Mouse (Mus musculus) adrenal gland, postnatal 10 days (tissue): Measurements from ENCODE around the gene Hsdl1. TPM values are rescaled to one million over a fixed set of nuclear protein-coding genes. Genes with fewer than 3 reads are reported as not detected.
A peak's percentile ranks its signal among the peaks of the same experiment; 100 is the strongest.

Experiments
- DNase-seq: peaks from one replicate; pipeline ENCODE4 v3.0.0; 2021; ENCODE audit warnings: mixed read lengths
- long read RNA-seq, 2 experiments: library from polyadenylated mRNA; stranded (forward); transcript quantifications; one replicate each; pipeline ENCODE4 v2.0.0; 2021
- total RNA-seq, 2 experiments: library from RNA; stranded (reverse); gene quantifications; 2 replicates each; pipeline ENCODE4 v1.2.3; 2021

The Hsdl1 gene
- 10 to 100 TPM; 24.8 to 28.0 TPM for total RNA-seq
- long read RNA-seq, experiment 1, transcript Hsdl1-201 (5 exons, 3,141 nt): major isoform, 39 of 68 reads
- long read RNA-seq, experiment 1, partial matches to known transcripts: 17 of 68 reads
- long read RNA-seq, experiment 1, other reads (novel, unspliced or antisense): 12 of 68 reads
- long read RNA-seq, experiment 2, transcript Hsdl1-201 (5 exons, 3,141 nt): major isoform, 49 of 69 reads
- long read RNA-seq, experiment 2, partial matches to known transcripts: 4 of 69 reads
- long read RNA-seq, experiment 2, other reads (novel, unspliced or antisense): 16 of 69 reads

DNA sequence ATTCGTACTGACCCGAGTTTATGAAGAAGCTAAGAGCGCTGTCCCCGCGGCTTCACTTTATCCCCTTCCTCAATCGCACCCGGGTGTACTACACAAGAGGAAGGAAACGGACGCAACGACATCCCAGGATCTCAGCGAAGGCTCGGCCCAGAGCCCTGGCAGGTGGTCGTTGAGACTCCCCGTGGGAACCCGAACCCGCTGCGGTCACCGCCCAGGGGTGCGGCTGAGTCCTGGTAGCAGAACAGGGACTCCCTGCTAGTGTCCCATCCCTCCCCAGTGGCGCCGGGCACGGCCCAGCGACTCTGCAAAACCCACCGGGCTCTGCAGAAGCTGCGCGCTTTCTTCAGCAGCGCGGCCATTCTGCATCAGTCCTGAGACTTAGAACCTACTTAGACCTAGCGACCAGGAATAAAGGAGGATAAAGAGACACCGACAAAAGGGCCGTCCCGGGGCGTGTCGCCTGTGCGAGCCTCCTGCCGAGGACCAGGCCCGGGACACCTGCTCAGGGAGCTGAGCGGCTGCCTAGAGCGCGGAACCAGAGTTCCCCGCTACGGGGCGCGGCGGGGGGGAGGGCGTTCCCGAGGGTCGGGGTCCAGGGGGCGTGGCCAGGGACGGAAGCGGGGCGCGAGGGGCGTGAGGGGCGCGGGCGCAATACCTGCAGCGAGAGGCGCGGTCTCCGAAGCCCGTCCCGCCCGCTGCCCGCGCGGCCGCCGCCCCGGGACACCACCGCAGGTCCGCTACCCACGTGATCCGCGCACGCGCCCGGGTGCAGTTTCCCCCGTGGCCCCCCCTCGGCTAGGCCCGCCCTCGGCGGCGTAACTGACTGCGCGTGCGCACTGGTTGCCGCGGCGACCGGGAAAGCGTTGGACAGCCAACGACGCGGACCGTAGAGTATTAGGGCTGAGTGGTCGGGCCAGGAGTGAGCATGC lies at the start of gene Hsdl1, which contains the start of gene Dnaaf1:
Gene Hsdl1 (minus strand): TSS at position 747 of the 929 bp plus-strand sequence.
Gene Dnaaf1 (plus strand): TSS at position 799 of the 929 bp plus-strand sequence.
- peak; percentile 99 for DNase-seq

DNA sequence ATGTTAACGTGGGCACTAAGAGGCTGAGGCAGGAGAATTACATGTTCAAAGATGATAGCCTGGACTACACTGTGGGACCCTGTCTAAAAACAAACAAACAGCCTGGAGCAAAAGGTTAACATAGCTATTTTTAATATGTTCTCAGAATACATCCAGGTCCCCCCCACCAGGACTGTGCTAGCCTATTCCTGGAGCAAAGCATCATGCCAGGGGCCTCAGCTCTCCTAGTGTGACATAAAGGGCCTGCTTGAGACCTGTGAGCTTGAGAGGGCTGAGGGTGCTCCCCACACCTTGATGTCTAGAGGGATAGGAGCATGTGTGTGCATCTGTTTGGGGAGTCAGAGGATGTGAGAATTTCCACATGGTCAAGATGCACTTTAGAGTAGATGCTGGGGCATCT lies 48.8 kb upstream of the Hsdl1 start:
- DNase-seq: no peak

DNA sequence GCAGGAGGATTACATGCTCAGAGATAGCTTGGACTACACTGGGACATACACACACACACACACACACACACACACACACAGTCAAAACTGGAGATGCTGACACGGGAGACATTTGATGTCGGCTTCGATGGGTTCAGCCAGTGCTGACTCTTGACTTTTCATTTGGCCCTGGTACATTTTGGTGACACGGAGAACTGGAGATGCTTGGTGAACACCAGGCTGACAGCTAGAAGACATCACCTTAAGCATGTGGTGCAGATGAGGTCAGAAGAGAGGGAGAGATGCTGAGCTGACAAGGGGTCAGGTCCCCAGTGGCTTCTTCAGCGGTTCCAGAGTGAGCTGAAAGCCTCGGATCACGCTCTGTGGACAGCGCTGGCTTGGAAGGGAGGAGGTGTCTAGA lies 48.1 kb upstream of the Hsdl1 start:
- DNase-seq: no peak

DNA sequence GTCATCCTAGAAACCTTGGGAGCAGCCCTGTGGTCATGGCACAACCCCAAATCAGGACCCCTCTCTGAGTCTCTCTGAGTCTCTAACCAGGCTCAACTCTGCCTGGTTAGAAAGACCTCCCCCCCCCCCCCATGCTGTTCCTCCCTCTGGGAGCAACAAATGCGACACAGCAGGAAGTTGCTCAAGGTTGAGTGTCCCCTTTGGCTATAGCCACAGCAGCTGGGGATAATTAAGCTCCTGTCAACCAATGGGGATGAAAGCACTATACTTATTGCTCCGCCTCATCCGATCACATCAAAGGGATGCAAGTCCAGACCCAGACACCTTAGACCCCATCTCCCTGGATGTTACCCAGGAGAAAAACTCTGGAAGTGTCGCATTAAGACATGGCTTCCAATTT lies 47.6 kb upstream of the Hsdl1 start:
- DNase-seq: no peak

DNA sequence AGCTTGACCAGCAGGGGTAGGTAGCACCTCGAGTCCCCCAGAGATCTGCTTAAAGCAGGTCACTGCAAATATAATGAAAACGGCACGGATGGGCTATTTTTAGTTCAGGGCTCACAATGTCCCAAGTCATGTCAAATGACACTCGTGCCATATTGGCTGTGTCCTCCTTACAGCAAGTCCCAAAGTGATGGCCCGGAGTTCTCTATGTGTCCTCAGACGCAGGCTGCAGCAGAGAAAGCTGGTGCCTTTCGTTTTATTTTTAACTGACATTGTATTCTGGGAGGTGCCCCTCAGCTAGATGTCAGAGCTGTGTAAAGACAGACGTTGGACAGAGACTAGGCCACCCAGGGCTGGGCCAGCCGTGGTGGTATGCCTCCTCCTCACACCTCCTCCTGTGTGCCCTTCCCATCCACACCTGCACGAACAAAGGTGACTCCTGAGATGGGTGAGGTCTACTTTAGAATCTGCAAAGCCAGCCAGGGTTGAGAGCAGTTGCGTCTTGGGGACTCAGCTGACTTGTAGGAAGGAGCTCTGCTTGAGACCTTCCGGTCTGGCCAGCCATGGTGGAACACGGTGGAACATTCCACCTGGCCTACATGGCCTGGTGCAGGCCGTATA lies 46.0 kb upstream of the Hsdl1 start:
- DNase-seq: no peak

DNA sequence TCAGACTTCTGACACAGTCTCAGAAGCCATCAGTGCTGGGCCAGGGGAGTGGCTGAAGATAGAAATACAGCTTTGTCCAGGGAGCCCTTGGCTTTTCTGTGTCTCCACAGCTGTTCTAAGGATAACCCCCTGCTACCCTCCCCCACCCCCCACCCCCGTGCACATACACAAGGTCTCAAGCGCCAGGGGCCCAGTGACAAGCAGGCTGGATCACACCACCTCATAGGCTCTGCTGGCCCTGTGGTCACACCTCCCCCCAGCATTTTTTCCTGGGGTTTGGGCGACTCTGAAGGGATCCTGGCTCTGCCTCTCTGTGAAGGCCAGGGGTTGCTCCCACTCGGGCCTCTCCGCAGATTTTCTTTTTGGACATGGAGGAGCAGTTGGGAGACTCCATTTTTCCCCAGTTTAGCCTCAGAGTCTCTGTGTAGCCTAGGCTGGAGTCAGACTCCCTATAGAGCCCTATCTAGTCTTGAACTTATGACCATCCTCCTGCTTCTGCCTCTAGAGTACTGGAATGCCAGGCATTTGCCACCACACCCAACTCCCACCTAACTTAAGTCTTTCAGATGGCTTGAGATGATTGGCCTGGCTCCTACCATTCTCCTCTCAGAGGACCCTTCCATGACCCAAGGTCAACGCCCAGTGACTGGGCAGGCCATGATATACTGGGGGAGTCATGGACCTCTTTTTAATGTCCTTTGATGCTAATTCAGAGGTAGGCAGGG lies 45.3 kb upstream of the Hsdl1 start:
- DNase-seq: no peak

DNA sequence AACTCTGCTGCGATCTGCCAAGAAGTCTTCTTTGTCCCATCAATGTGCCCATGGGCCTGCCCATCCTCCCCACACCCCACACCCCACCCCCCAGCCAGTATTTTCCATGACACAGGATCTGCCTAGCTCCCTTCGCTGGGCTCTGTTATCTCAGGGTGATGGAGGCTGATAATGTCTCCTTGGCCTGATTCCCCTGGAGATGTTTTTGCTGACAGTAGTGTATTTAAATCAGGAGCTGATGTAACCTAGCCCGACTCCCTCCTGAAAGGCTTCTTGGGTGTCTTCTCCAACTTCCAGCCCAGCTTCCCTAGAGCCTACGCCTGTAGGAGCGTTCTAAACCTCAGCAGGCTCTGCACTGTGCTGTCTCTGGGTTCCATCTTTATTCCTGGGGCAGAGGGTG lies 43.9 kb upstream of the Hsdl1 start:
- DNase-seq: no peak

DNA sequence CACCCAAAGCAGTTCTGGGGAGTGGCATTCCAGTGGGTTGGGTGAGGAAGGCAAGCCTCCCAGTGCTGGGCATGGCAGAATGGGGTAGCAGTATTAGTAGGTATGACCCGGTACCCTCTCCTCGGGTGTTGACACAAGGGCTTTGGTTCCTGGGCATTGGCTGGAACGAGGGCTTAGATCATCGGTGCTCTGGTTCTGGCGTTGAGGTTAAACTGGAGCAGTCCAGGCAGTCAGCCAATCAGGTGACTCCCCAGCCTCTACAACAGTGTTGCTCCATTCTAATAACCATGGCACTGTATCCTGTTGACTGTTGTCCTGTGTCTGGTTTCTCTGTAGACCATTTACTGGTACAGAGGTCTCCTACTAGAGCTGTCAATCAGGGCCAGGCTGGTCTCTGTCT lies 42.6 kb upstream of the Hsdl1 start:
- peak; percentile 68 for DNase-seq

DNA sequence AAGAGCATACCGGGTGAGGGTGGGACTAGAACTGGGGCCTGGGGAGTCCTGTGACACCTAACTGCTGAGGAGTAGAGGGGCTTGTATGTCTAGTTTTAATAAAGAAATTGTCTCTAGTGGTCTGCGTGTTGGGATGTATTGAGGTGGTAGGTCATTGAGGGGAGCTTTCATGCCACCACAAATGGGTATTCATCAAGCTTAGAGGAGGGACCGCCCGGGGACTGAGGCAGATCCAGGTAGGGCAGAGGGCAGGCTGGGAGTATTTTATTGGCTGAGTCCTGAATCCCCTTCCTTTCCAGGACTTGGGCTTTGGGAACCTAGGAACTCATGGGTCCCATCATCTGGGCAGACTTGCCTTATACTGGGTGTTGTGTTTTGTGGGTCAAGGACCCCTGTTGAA lies 41.8 kb upstream of the Hsdl1 start:
- no peak for DNase-seq

DNA sequence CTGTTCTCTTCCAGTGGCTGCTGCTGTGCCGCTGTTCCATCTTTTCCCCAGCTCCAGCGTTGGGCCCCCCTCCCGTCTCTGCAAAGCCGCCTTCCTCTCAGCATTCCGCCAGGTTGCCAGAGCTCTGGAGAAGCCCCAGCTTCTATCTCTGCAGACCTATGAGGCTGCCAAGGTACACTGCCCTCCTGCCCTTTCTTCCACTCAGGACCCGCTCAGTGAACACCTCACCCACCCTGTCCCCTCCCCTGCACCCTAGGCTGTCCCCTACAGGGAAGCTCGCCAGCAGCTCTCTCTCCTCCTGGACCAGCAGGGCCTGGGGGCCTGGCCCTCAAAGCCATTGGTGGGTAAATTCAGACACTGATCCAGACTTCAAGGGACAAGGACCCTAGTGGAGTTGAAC lies 41.4 kb upstream of the Hsdl1 start:
- DNase-seq: no peak

DNA sequence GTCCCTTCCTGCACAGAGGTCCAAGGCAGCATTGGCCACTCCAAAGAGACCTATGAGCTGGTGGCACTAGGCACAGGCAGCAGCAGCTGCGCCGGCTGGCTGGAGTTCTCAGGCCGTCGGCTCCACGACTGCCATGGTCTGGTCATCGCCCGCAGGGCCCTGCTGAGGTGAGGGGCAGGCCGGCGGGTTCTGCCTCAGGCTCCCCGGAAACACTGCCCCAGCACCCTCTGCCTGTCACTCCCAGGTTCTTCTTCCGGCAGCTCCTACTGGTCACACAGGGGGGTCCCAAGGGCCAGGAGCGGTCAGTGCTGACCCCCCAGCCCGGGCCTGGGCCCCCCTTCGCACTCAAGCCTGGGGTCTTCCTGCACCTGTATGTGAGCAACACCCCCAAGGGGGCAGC lies 40.1 kb upstream of the Hsdl1 start:
- DNase-seq: no peak

DNA sequence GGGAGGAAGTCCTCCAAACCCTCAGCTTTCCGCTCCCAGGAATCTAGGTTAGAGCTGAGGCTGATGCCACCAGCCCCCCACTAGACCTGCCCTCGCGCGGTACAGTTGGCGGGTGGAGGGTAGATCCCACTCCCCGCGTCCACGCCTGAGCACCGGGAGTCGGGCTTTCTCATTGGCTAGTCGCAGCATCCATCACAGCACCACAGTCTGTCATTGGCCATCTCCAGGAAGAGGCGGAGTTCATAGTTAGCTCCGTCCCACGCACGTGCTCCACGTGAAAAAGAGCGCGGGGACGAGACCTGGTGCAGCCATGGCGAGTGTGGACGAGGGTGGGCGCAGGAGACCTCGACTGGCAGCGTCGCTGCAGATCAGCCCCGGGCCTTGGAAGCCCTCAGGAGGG lies 37.5 kb upstream of the Hsdl1 start, which contains the start of gene Adad2:
Gene Adad2 (plus strand): TSS at position 277 of the 400 bp plus-strand sequence.
- DNase-seq: no peak

DNA sequence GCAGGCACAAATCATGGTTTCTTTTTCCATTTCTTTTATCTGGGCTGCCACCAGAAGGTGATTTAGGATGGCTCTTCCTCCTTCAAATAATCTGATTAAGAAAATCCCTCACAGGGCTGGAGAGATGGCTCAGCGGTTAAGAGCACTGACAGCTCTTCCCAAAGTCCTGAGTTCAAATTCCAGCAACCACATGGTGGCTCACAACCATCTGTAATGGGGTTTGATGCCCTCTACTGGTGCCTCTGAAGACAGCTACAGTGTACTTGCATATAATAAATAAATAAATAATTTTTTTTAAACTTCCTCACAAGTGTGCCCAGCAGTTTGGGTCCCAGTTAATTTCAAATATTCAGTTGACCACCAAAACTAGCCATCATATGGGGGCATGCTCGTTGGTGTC lies 31.2 kb upstream of the Hsdl1 start:
- no peak for DNase-seq

DNA sequence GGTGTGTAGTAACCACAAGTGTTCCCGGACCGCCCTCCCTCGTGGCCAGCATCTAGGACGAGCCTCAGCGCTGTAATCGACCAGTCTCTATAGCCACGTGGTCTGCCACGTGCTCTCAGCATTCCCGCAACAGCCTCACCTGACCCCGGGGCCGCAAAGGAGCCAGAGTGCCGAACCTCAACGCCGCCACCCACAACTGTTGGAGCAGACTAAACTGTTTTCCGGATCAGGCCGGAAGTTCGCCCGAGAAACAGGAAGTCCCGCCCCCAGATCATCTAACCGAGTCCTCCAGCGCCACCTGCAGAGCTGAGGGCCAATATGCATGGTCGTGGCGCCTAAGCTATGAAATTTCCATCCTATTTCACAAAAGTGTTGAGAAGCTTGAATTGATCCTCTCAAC lies 30.0 kb upstream of the Hsdl1 start, which contains the start of gene Taf1c:
Gene Taf1c (minus strand): TSS at position 227 of the 400 bp plus-strand sequence.
- DNase-seq: peak; percentile 95

DNA sequence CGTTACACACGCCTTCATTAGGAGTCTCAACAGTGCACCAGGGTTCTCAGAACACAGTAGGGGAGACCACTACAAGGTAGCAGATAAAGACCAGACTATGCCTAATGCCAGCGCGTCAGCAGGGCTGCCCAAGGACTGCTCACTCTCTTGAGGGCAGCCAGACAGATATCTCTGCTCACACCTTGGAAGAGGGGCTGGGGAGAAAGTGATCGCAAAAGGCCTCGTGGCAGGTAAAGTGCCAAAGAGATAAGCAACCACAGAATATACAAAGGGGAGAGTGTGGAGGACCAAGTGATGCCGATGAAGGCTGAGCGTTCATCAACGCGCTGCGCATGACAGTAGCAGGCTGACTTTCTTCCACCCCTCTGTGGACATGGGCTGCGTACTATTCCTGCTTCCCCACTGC lies 29.4 kb upstream of the Hsdl1 start:
- no peak for DNase-seq

DNA sequence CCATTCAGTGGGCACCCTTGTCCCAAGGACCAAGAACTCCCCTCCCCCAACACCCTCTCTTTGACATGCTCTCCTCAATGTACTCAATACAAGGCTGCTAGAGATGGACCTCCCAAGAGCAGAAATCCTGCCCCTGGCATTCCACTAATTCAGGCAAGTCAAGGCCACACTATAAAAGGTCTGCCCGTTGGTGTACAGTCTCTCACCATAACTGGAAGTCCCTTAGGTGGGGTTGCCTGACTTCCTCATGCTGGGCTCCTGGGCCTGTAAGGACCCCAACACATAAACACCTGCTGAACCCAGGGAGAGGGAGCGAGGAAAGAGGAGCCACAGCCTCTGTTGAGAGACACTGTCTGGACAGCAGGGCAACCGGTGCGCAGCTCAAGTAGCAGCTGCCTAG lies 28.8 kb upstream of the Hsdl1 start:
- DNase-seq: peak; percentile 29

DNA sequence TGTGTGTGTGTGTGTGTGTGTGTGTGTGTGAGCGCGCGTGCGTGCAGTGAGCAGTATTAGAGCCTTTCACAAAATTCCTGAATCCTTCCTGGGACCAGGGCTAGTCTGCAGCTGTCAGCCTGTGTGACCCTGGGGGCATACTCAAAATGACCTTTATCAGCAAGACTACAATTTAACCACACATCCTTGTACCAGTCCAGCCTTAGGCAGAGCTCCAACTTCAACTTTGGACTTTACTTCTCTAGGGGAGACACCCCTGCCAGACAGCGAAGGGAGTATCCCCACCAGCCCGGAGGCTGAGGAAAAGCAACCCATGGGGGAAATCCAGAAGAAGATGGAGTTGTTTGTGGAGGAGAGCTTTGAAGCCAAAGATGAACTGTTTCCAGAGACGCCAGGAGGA lies 16.5 kb upstream of the Hsdl1 start:
- DNase-seq: no peak

DNA sequence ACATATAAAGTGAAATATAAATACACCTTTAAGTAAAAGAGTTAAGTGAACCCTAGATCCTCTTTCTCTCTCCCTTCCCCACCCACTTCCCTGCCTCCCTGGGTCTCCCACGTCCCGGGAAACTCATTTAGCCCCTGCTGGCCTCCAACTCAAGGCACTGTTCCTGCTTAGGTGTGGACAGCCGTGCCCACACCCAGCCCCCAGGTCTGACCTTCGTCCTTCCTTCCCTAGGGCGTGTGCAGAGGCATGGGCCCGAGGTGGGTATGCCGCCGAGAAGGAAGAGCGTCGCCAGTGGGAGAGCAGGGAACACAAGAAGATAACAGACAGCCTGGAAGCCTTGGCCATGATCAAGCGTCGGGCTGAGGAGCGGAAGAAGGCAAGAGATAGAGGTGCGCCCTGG lies 15.4 kb upstream of the Hsdl1 start:
- no peak for DNase-seq

DNA sequence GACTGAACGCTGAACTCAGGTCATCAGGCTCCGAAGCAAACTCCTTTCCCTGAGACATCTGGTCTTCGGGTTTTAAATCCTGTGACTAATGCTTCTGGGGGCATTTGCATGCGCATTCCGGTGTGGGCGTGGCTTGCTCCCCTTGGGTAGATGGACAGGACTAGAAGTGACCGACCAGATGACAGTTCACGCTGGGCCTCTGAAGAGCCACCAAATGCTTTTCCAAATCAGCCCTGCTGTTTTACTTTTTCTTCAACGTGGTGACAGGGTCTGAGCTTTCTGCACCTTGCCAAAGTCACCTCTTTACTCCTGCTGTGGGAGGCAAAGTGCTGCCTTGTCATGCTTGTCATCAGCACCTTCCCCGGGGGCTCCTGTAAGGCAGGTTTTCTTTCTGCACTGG lies 13.9 kb upstream of the Hsdl1 start:
- DNase-seq: no peak

DNA sequence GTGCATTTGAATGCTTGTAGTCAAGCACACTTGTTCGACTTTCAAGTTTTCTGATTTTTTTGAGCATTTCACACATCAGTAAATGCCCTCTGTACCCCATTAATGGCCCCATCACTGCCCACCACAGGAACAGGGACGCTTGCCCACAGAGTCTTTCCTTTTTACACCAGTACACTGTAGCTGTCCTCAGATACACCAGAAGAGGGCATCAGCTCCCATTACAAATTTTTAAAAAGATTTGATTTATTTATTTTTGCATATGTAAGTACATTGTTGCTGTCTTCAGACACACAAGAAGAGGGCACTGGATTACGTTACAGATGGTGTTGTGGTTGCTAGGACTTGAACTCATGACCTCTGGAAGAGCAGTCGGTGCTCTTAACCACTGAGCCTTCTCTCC lies 13.3 kb upstream of the Hsdl1 start:
- no peak for DNase-seq

DNA sequence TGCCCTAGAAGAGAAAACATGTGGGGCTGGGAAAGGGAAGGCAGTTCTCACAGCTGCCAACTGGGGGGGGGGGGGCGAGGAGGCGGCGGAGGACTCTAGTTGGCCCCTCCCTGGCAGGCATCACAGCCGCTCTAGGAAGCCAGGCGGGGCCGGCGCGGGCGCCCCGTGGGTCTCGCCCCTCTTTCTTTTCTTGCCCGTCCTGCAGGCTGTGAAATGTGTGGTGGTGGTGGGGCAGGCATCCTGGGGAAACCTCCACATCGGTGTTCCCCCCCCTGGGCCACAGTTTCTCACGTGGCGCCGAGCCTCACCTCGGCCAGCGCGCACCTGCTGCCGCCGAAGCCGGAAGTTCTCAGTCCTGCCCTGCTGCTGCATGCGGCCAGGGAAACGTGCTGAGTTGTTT lies 10.9 kb upstream of the Hsdl1 start:
- no peak for DNase-seq

DNA sequence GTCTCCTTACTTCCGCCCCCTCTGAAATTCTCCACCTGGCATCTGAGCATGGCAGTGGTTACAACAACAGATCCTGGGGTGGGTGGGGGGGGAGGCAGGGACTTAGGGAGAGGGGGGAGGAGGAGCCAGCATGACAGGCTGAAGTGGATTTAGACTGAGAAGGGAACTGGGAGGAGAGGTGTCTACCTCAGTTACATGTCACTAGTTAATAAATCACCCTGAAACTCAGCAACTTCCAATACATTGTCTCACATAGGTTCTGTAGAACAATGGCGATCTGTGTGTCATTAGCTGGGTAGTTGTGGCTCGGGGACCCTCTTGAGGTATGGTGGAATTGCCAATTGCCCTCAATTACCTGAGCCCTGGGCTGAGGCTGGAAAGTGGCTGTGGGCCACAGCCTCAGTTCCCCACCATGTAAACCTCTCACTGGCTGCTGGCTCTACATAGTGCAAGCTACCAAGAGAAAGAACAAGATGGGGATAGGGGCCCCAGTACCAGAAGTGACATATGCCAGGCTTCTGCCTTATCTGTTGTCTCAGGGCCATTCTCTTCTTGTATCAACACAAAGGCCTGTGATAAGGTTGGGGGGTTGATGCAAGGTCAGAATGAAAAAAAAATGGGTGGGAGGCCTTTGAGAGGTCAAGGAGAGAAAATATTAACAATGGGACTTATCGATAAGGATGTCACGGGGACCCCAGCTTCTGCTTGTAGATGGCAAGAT lies 5.6 kb upstream of the Hsdl1 start:
- DNase-seq: no peak
